Mouse (Mus musculus): ENCODE results near the gene Tma7.

Gene Tma7

GRCm38 (mm10) chr9:109039681-109040080 is 42.7 kb downstream of the Tma7 start:
- peak; percentile 12 for DNase-seq

DNA sequence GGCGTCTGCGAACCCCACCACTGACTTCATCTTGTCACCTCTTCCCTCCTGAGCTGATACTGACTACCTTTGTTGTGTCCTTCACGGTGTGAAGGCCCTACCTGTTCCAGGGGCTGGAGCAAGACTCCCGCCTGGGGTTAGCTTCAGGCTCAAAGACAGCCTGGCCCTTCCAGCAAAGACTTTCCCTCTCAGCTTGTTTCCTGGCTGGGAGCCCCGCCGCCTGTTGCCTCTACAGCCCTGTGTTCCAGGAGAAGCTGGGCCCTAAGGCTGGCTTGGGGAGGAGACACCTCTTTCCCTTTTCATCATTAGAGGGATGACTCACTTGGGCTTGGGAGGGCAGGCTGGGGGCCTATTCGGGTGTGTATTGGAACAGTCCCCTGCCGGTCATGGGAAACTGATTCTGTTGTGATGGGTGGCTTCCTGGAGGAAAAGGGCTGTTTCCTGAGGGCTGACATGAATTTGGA is 43.5 kb downstream of the Tma7 start:
- DNase-seq = peak; percentile 67

GRCm38 (mm10) chr9:109038086-109038895 is 44.1 kb downstream of the Tma7 start, which contains the start of gene Shisa5:
Shisa5 (plus strand) TSS chr9:109038565.
- DNase-seq = peak; percentile 57

DNA sequence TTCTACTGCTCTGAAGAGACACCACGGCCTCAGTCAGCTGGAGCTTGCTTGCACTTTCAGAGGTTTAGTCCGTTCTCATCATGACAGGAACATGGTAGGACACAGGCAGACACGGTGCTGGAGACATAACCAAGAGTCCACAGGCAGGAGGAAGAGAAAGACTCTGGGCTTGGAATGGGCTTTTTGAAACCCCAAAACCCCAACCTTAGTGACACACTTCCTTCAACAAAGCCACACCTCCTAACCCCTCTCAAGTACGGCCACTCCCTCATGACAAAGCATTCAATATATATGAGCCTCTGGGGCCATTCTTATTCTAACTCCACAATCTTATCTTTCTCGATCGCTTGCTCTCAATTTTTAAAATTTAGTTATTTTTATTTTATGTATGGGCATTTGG is 50.0 kb downstream of the Tma7 start:
- DNase-seq = no peak

DNA sequence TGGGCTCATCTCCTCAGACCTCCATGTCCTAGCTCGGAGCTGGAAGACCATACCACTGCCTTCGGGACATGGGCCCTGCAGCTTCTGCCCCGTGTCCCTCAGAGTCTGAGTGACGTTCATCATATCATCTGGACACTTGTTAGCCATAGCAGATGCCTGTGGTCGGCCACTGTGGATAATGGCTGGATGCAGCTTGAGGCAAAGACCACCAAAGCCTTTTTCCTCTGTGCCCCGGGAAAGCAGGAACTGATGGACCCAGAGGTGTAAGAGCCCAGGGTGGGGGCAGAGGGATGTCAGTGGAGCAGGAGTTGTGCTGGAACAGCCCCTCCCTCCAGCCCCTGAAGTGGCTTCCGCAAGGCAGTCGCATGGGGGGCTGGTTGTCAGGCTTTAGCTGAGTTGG is 50.7 kb downstream of the Tma7 start:
- no peak for DNase-seq

DNA sequence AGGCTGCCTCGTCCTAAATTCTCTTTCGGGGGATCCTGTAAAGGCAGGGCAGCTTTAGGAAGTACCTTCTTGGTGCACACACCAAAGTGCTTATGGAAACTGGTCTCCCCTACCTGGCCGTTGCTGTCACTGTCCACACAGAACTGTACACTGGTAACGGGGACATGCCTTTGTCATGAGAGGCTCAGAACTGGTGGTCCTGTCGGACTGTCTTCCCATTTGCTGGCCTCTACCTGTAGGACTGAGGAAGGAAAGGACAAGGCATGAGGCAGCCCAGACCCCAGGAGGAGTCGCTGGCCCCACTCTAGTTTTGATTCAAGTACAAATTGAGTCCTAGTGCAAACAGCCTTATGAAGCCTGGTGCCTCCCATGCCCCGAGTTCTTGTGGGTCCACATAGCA is 51.4 kb downstream of the Tma7 start:
- no peak for DNase-seq

DNA sequence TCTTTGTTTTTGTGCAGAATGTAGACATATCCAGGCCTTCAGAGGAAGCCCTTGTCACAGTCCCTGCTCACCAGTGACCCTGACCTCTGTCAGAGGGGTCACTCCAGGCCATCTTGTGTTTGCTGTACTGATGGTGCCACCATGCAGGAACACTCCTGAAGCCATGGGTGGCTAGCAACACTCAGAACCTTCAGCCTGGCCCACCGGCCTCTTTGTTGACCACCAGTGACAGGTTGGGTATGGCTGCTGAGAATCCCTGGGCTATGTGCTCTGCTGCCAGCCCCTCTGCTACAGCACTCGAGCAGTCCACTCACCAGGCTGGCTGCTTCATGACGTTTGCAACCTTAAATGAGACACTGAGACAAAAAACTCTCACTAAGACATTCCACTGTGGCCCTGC is 52.1 kb downstream of the Tma7 start:
- DNase-seq = no peak

DNA sequence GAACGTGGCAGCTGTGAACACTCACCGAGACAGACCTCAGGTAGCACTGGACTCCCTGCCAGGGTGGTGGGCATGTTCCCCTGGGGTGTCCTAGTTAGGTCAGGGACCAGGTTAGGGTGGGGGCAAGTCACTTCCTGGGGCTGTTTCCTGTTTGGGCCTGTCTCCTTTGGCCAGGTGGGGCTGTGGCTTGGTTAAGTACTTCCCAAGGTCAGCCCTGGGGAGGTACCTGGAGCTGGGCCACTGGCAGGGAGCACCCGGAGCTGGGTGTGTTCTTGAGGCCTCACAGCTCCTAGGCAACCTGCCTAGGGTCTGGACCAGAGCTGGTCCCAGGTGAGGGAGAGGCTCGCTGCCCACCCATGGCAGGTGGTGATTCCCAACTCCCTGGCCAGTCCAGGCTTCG is 53.5 kb downstream of the Tma7 start:
- DNase-seq = no peak

GRCm38 (mm10) chr9:109028421-109028820 is 54.0 kb downstream of the Tma7 start:
- no peak for DNase-seq

GRCm38 (mm10) chr9:109027521-109027920 is 54.9 kb downstream of the Tma7 start:
- DNase-seq = no peak

Data from cerebellum, adult 9-10 months (tissue).